Mouse (Mus musculus): ENCODE results near the gene Harbi1. TPM values are rescaled to one million over a fixed set of nuclear protein-coding genes. Genes with fewer than 3 reads are reported as not detected.

The Harbi1 gene
- polyA plus RNA-seq, 1 experiment, result 6.1 TPM

DNA sequence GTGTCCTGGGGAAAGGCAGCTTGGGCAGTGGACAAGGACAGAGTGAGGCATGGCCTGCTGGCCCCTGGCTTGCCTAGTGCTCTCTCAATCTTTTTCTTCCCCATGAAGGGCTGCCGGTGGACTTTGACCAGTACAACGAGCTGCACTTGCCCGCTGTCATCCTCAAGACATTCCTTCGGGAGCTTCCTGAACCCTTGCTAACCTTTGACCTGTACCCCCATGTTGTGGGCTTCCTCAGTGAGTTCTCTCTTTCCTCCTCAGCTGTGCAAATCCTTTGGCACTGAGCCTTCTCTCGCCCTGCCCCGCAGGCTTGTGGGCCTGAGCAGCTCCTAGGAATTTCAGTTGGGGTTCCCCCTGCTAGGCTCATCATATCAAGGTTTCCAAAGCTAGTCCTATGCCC is 40.6 kb upstream of the Harbi1 start:
- WGBS, result 42% methylated on average over 6 of the region's 6 CpGs
- Histone ChIP-seq H3K27me3 (replicated peaks; ENCODE audit: control insufficient read depth, insufficient read depth, low read length) (no peaks in the 10 kb centered on the region), H3K27ac (ENCODE audit: insufficient read depth, low read depth, low read length) (peak overlapping the region; percentile 22), H3K4me3 (ENCODE audit: insufficient read depth, low read depth, low read length) (no peak overlapping the region), H3K36me3 (ENCODE audit: control insufficient read depth, insufficient read depth, low read length) (0 out of 2 replicates have a peak, but pooled peaks cover 1% of the 10 kb centered on the region), H3K4me1 (ENCODE audit: control insufficient read depth, insufficient read depth, low read length) (no peaks in the 10 kb centered on the region; the same call in 1 of the 2 replicates)
- DNase-seq, result peak; percentile 89
- TF ChIP-seq CTCF (conservative IDR thresholded peaks at IDR 0.05; ENCODE audit: insufficient read depth, insufficient read length, low read depth, low read length), result no peak
- TF ChIP-seq POLR2A (IDR thresholded peaks at IDR 0.05; ENCODE audit: low read depth, low read length), result no peak

DNA sequence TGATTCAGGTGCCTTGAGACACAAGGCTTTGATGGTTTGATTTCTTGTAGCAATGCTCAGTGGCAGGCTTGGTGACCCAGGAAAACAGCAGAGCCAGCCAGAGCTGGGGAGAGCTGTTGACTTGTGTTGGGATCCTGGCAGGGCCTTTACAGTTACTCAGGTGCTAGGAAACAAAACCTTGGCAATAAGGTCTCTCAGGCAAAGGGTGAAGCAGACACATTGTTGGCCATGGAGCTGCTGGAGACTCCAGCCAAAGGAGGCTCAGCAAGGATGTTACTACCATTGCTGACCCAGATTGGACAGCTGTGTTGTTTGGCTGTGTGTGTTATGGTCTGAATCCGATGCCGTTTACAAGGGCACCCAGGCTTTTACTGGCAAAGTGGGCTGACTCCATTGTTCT is 37.1 kb upstream of the Harbi1 start:
- peaks cover 8% of the 10 kb centered on the region for H3K36me3 ChIP-seq (ENCODE audit: control insufficient read depth, insufficient read depth, low read length)
- H3K4me3 ChIP-seq (ENCODE audit: insufficient read depth, low read depth, low read length), result no peak overlapping the region
- TF ChIP-seq CTCF (conservative IDR thresholded peaks at IDR 0.05; ENCODE audit: insufficient read depth, insufficient read length, low read depth, low read length) (no peak), POLR2A (IDR thresholded peaks at IDR 0.05; ENCODE audit: low read depth, low read length) (no peak)
- DNase-seq, result no peak
- no peaks in the 10 kb centered on the region for H3K27me3 ChIP-seq (replicated peaks; ENCODE audit: control insufficient read depth, insufficient read depth, low read length)
- no peak overlapping the region for H3K27ac ChIP-seq (ENCODE audit: insufficient read depth, low read depth, low read length)
- WGBS, result 80% methylated on average over 2 of the region's 2 CpGs
- no peaks in the 10 kb centered on the region; the same call in 1 of the 2 replicates for H3K4me1 ChIP-seq (ENCODE audit: control insufficient read depth, insufficient read depth, low read length)

DNA sequence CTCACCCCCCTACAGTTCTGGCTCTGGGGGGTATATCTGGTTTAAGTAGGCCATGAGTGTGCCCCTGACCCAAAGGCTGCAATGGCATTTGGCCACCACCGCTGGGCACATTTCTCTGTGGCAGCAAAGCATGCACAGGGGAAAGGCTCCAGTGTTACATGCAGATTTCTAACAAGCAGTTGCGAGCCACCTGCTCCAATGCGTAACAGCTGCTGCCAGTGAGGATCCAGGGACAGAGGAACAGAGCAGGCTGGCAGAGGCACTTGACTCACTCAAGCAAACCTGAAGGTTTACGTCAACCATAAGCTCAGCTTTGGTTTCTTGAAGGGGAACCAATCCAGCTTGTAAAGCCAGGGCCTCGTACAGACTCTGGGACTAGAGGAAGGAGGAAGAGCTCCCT is 35.8 kb upstream of the Harbi1 start:
- Histone ChIP-seq H3K27me3 (replicated peaks; ENCODE audit: control insufficient read depth, insufficient read depth, low read length) (no peaks in the 10 kb centered on the region), H3K4me1 (ENCODE audit: control insufficient read depth, insufficient read depth, low read length) (no peaks in the 10 kb centered on the region; the same call in 1 of the 2 replicates), H3K27ac (ENCODE audit: insufficient read depth, low read depth, low read length) (no peak overlapping the region), H3K36me3 (ENCODE audit: control insufficient read depth, insufficient read depth, low read length) (peaks cover 8% of the 10 kb centered on the region), H3K4me3 (ENCODE audit: insufficient read depth, low read depth, low read length) (no peak overlapping the region)
- DNase-seq, result no peak
- 88% methylated on average over 5 of the region's 5 CpGs for WGBS
- TF ChIP-seq CTCF (conservative IDR thresholded peaks at IDR 0.05; ENCODE audit: insufficient read depth, insufficient read length, low read depth, low read length) (no peak), POLR2A (IDR thresholded peaks at IDR 0.05; ENCODE audit: low read depth, low read length) (no peak)

DNA sequence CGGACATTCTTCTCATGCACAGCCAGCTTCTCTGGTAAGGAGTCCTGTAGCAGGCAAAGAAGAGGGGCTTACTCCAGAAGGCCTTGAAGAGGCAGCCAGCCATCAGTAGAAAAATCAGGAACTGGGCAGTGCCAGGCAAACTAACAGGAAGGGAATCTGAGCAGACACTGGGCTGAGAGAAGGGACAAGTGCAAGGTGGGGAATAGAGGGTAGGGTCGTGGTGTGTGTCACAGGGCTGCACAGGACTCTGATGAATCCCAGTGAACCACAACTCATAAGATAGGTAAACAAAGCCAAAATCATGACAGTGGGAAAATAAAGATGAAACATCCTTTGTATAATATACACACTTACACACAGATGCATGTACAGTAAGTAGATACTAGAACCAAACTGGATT is 34.2 kb upstream of the Harbi1 start:
- no peak for TF ChIP-seq POLR2A (IDR thresholded peaks at IDR 0.05; ENCODE audit: low read depth, low read length)
- TF ChIP-seq CTCF (conservative IDR thresholded peaks at IDR 0.05; ENCODE audit: insufficient read depth, insufficient read length, low read depth, low read length), result no peak
- WGBS, result 66% methylated on average over 2 of the region's 2 CpGs
- no peak for DNase-seq
- no peak overlapping the region for H3K4me3 ChIP-seq (ENCODE audit: insufficient read depth, low read depth, low read length)
- H3K27me3 ChIP-seq (replicated peaks; ENCODE audit: control insufficient read depth, insufficient read depth, low read length), result no peaks in the 10 kb centered on the region
- H3K36me3 ChIP-seq (ENCODE audit: control insufficient read depth, insufficient read depth, low read length), result peaks cover 8% of the 10 kb centered on the region
- no peaks in the 10 kb centered on the region; the same call in 1 of the 2 replicates for H3K4me1 ChIP-seq (ENCODE audit: control insufficient read depth, insufficient read depth, low read length)
- H3K27ac ChIP-seq (ENCODE audit: insufficient read depth, low read depth, low read length), result no peak overlapping the region

DNA sequence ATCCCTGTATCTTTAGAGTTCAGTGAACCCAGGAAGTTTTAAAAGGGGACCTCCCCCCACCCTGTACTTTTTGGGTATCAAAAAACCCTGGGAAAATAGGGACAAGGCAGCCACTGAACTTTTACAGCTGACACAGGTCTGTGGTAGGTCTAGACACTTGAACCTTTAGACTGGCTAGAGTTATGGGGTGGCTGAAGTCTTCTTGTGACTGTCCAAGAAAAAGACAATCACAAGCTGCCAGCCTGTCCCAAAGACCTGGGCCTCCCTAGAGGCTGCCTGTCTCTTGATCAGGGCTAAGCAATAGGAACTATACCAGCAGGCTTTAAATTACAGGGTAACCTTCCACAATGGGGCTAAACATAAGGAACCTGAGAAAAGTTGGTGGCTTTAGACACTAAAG is 33.7 kb upstream of the Harbi1 start:
- Histone ChIP-seq H3K4me1 (ENCODE audit: control insufficient read depth, insufficient read depth, low read length) (no peaks in the 10 kb centered on the region; the same call in 1 of the 2 replicates), H3K27ac (ENCODE audit: insufficient read depth, low read depth, low read length) (no peak overlapping the region), H3K36me3 (ENCODE audit: control insufficient read depth, insufficient read depth, low read length) (peaks cover 10% of the 10 kb centered on the region), H3K27me3 (replicated peaks; ENCODE audit: control insufficient read depth, insufficient read depth, low read length) (no peaks in the 10 kb centered on the region), H3K4me3 (ENCODE audit: insufficient read depth, low read depth, low read length) (no peak overlapping the region)
- DNase-seq, result no peak
- no peak for TF ChIP-seq POLR2A (IDR thresholded peaks at IDR 0.05; ENCODE audit: low read depth, low read length)
- TF ChIP-seq CTCF (conservative IDR thresholded peaks at IDR 0.05; ENCODE audit: insufficient read depth, insufficient read length, low read depth, low read length), result no peak

DNA sequence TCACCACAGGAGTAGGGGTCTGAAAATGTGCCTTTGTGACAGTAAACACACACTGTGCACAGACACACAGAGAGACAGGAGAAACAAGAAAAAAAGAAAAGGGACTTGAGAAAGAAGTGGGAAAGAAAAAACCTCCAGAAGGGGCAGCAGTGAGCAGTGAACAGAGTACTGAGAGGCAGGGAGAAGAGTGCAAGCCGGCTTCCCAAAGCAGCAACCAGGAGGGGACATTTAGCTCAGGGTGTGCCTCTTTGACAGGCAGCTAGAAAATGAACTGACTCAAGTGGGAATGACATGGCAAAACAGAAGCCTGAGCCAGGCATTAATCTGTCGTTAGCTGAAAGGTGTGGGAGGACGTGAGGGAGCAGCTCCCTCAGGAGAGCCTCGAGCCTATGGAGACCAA is 27.8 kb upstream of the Harbi1 start:
- 55% methylated on average over 4 of the region's 4 CpGs for WGBS
- DNase-seq, result peak; percentile 51
- no peak for TF ChIP-seq POLR2A (IDR thresholded peaks at IDR 0.05; ENCODE audit: low read depth, low read length)
- TF ChIP-seq CTCF (conservative IDR thresholded peaks at IDR 0.05; ENCODE audit: insufficient read depth, insufficient read length, low read depth, low read length), result peak; percentile 39; the same call in 1 of the 2 replicates
- no peaks in the 10 kb centered on the region; the same call in 1 of the 2 replicates for H3K4me1 ChIP-seq (ENCODE audit: control insufficient read depth, insufficient read depth, low read length)
- peaks cover 7% of the 10 kb centered on the region for H3K36me3 ChIP-seq (ENCODE audit: control insufficient read depth, insufficient read depth, low read length)
- H3K27ac ChIP-seq (ENCODE audit: insufficient read depth, low read depth, low read length), result no peak overlapping the region
- H3K27me3 ChIP-seq (replicated peaks; ENCODE audit: control insufficient read depth, insufficient read depth, low read length), result no peaks in the 10 kb centered on the region
- no peak overlapping the region for H3K4me3 ChIP-seq (ENCODE audit: insufficient read depth, low read depth, low read length)

DNA sequence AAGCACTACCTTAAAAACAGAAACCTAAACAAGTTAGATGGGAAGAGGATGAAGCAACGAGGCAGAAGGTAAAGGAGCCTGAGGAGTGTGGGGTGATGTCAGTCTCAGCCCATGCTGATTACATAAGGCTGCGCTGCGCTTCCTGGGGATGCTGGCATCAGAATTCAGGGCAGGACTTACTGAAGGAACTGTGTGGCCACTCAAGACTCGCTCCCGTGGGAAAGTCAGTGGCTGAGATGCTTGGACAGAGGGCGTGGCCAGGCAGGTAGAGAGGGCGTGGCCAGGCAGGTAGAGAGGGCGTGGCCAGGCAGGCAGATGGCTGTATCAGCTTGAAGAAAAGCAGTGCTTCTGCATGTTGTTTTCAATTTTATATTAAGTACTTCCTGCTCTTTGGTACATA is 26.7 kb upstream of the Harbi1 start:
- H3K36me3 ChIP-seq (ENCODE audit: control insufficient read depth, insufficient read depth, low read length), result peaks cover 7% of the 10 kb centered on the region
- no peak for DNase-seq

More for the DNA sequence above, 26.7 kb upstream of the Harbi1 start:
- Histone ChIP-seq H3K4me3 (ENCODE audit: insufficient read depth, low read depth, low read length) (no peak overlapping the region), H3K27me3 (replicated peaks; ENCODE audit: control insufficient read depth, insufficient read depth, low read length) (no peaks in the 10 kb centered on the region), H3K27ac (ENCODE audit: insufficient read depth, low read depth, low read length) (no peak overlapping the region), H3K4me1 (ENCODE audit: control insufficient read depth, insufficient read depth, low read length) (no peaks in the 10 kb centered on the region; the same call in 1 of the 2 replicates)
- no peak for TF ChIP-seq CTCF (conservative IDR thresholded peaks at IDR 0.05; ENCODE audit: insufficient read depth, insufficient read length, low read depth, low read length)
- TF ChIP-seq POLR2A (IDR thresholded peaks at IDR 0.05; ENCODE audit: low read depth, low read length), result no peak
- 83% methylated on average over 8 of the region's 8 CpGs for WGBS

Data from kidney, adult 2 months (tissue).